Mouse (Mus musculus) liver, embryonic 11.5 days (tissue): ENCODE results near the gene Arfgef2. TPM values are rescaled to one million over a fixed set of nuclear protein-coding genes. Genes with fewer than 3 reads are reported as not detected.

Source experiments
- ATAC-seq: fragments of 200-750 bp; cut with Nextera tagmentation; replicated peaks from 2 replicates; pipeline ENCODE4 v1.8.0; 2017; ENCODE audit warnings: moderate number of reproducible peaks, mild to moderate bottlenecking, moderate TSS enrichment, moderate library complexity; ENCODE audit not compliant: low FRiP score
- DNase-seq: peaks from one replicate; pipeline ENCODE4 v3.0.0-alpha.2; 2017; ENCODE audit warnings: low spot score
- H3K27ac ChIP-seq: fragments of 300-500 bp; sonication (generic); 2 replicates; pipeline ENCODE4 v1.5.1; 2014; ENCODE audit warnings: mild to moderate bottlenecking, low read depth, low read length, control low read depth
- H3K27me3 ChIP-seq: fragments of 300-500 bp; sonication (generic); replicated peaks from 2 replicates; pipeline ENCODE4 v1.6.1; 2014; ENCODE audit warnings: low read length, mixed read lengths; ENCODE audit not compliant: control insufficient read depth, insufficient read depth
- H3K36me3 ChIP-seq: fragments of 300-500 bp; sonication (generic); 2 replicates; pipeline ENCODE4 v1.6.1; 2014; ENCODE audit warnings: mild to moderate bottlenecking, low read length, moderate library complexity, mixed read lengths; ENCODE audit not compliant: control insufficient read depth, insufficient read depth
- H3K4me1 ChIP-seq: fragments of 300-500 bp; sonication (generic); replicated peaks from 2 replicates; pipeline ENCODE4 v1.6.1; 2014; ENCODE audit warnings: low read length, mixed read lengths; ENCODE audit not compliant: control insufficient read depth, insufficient read depth
- H3K4me2 ChIP-seq: fragments of 300-500 bp; sonication (generic); 2 replicates; pipeline ENCODE4 v1.6.1; 2014; ENCODE audit warnings: mild to moderate bottlenecking, control low read depth, moderate library complexity
- H3K4me3 ChIP-seq: fragments of 300-500 bp; sonication (generic); 2 replicates; pipeline ENCODE4 v1.5.1; 2014; ENCODE audit warnings: low read depth, low read length, control low read depth
- H3K9ac ChIP-seq: fragments of 300-500 bp; sonication (generic); 2 replicates; pipeline ENCODE4 v1.6.1; 2014; ENCODE audit warnings: low read depth, low read length, control low read depth
- H3K9me3 ChIP-seq: fragments of 300-500 bp; sonication (generic); 2 replicates; pipeline ENCODE4 v1.6.1; 2016; ENCODE audit warnings: low read length, inconsistent platforms, mixed read lengths; ENCODE audit not compliant: control insufficient read depth
- WGBS: fragments of 180-500 bp; shearing (Covaris S2); extraction: QIAGEN DNeasy Blood & Tissue Kit; methylation state at CpG from one replicate; pipeline ENCODE4 v1.1.7; 2014; 5-methylcytosine and 5-hydroxymethylcytosine counted together
- polyA plus RNA-seq: library from polyadenylated mRNA; unstranded; fragments of >200 nt; fragmentation: Nextera tagmentation; extraction: Ambion mirVana; gene quantifications from 2 replicates; pipeline ENCODE4 v1.2.1, GENCODE M21; 2014

The Arfgef2 gene
- polyA plus RNA-seq, 1 experiment from 2014 or later: 11.3 TPM

GRCm38 (mm10) chr2:166834091-166834490, 28.7 kb downstream of the Arfgef2 start:
- ATAC-seq (no peak), DNase-seq (no peak)
- Histone ChIP-seq H3K4me2 (no peak overlapping the region), H3K4me1 (no peaks in the 10 kb centered on the region), H3K27ac (no peak overlapping the region), H3K9me3 (no peaks in the 10 kb centered on the region), H3K36me3 (no peaks in the 10 kb centered on the region; the same call in 1 of the 2 replicates), H3K27me3 (no peaks in the 10 kb centered on the region), H3K4me3 (no peak overlapping the region), H3K9ac (no peak overlapping the region)
- 93% methylated on average over 2 of the region's 2 CpGs for WGBS

- Histone ChIP-seq H3K27ac (no peak overlapping the region), H3K4me2 (no peak overlapping the region), H3K27me3 (no peaks in the 10 kb centered on the region), H3K9me3 (no peaks in the 10 kb centered on the region), H3K9ac (no peak overlapping the region), H3K36me3 (peaks cover 2% of the 10 kb centered on the region; the same call in 1 of the 2 replicates), H3K4me3 (no peak overlapping the region), H3K4me1 (no peaks in the 10 kb centered on the region)
- DNase-seq (no peak), ATAC-seq (no peak)
- 93% methylated on average over 4 of the region's 4 CpGs for WGBS
These were observed 29.4 kb downstream of the Arfgef2 start for GRCm38 (mm10) chr2:166834796-166835195.

GRCm38 (mm10) chr2:166835581-166835980, 30.2 kb downstream of the Arfgef2 start:
- DNase-seq: no peak
- Histone ChIP-seq H3K9me3 (no peaks in the 10 kb centered on the region), H3K4me2 (no peak overlapping the region), H3K4me3 (no peak overlapping the region), H3K27me3 (no peaks in the 10 kb centered on the region), H3K27ac (no peak overlapping the region), H3K36me3 (peaks cover 2% of the 10 kb centered on the region; the same call in 1 of the 2 replicates), H3K9ac (no peak overlapping the region), H3K4me1 (no peaks in the 10 kb centered on the region)
- 59% methylated on average over 5 of the region's 5 CpGs for WGBS
- ATAC-seq: no peak

- Histone ChIP-seq H3K27ac (no peak overlapping the region), H3K9ac (no peak overlapping the region)
These were observed 36.4 kb downstream of the Arfgef2 start for GRCm38 (mm10) chr2:166841813-166842212.

GRCm38 (mm10) chr2:166850691-166851090, 45.3 kb downstream of the Arfgef2 start:
- no peak overlapping the region for H3K4me3 ChIP-seq
- H3K4me1 ChIP-seq: no peaks in the 10 kb centered on the region
- H3K36me3 ChIP-seq: peaks cover 45% of the 10 kb centered on the region
- DNase-seq (no peak), ATAC-seq (no peak)
- no peak overlapping the region for H3K27ac ChIP-seq
- H3K27me3 ChIP-seq: no peaks in the 10 kb centered on the region
- no peak overlapping the region for H3K4me2 ChIP-seq
- H3K9ac ChIP-seq: no peak overlapping the region
- WGBS: 87% methylated on average over 11 of the region's 11 CpGs
- peaks cover 3% of the 10 kb centered on the region; the same call in 1 of the 2 replicates for H3K9me3 ChIP-seq

More at GRCm38 (mm10) chr2:166841813-166842212, 36.4 kb downstream of the Arfgef2 start:
- DNase-seq (no peak), ATAC-seq (no peak)
- Histone ChIP-seq H3K27me3 (no peaks in the 10 kb centered on the region), H3K36me3 (peaks cover 14% of the 10 kb centered on the region; the same call in 1 of the 2 replicates), H3K4me2 (no peak overlapping the region), H3K4me3 (no peak overlapping the region), H3K9me3 (no peaks in the 10 kb centered on the region), H3K4me1 (no peaks in the 10 kb centered on the region)
- WGBS: 78% methylated on average over 4 of the region's 4 CpGs

GRCm38 (mm10) chr2:166852270-166852669, 46.9 kb downstream of the Arfgef2 start:
- ATAC-seq (no peak), DNase-seq (no peak)
- Histone ChIP-seq H3K4me2 (no peak overlapping the region), H3K36me3 (peaks cover 53% of the 10 kb centered on the region), H3K4me3 (no peak overlapping the region), H3K4me1 (no peaks in the 10 kb centered on the region), H3K9ac (no peak overlapping the region), H3K27me3 (no peaks in the 10 kb centered on the region), H3K9me3 (peaks cover 3% of the 10 kb centered on the region; the same call in 1 of the 2 replicates), H3K27ac (no peak overlapping the region)
- WGBS: 92% methylated on average over 7 of the region's 7 CpGs

GRCm38 (mm10) chr2:166855771-166856170, 50.4 kb downstream of the Arfgef2 start:
- no peak for DNase-seq
- Histone ChIP-seq H3K9ac (no peak overlapping the region), H3K4me2 (no peak overlapping the region), H3K4me1 (no peaks in the 10 kb centered on the region), H3K36me3 (peaks cover 68% of the 10 kb centered on the region), H3K27ac (no peak overlapping the region), H3K27me3 (no peaks in the 10 kb centered on the region), H3K4me3 (no peak overlapping the region), H3K9me3 (peaks cover 3% of the 10 kb centered on the region; the same call in 1 of the 2 replicates)
- WGBS: 90% methylated on average over 8 of the region's 8 CpGs
- ATAC-seq: no peak

GRCm38 (mm10) chr2:166856366-166856765, 51.0 kb downstream of the Arfgef2 start:
- WGBS: 89% methylated on average over 6 of the region's 6 CpGs
- peaks cover 66% of the 10 kb centered on the region for H3K36me3 ChIP-seq
- no peak overlapping the region for H3K4me2 ChIP-seq
- no peak overlapping the region for H3K9ac ChIP-seq
- no peaks in the 10 kb centered on the region for H3K27me3 ChIP-seq
- no peak for ATAC-seq
- H3K4me3 ChIP-seq: no peak overlapping the region
- peaks cover 3% of the 10 kb centered on the region; the same call in 1 of the 2 replicates for H3K9me3 ChIP-seq
- H3K4me1 ChIP-seq: no peaks in the 10 kb centered on the region
- H3K27ac ChIP-seq: no peak overlapping the region
- DNase-seq: no peak

GRCm38 (mm10) chr2:166857118-166857517, 51.7 kb downstream of the Arfgef2 start:
- Histone ChIP-seq H3K27ac (no peak overlapping the region), H3K4me2 (no peak overlapping the region), H3K9ac (no peak overlapping the region), H3K9me3 (peaks cover 2% of the 10 kb centered on the region; the same call in 1 of the 2 replicates), H3K4me3 (no peak overlapping the region), H3K4me1 (no peaks in the 10 kb centered on the region), H3K27me3 (no peaks in the 10 kb centered on the region), H3K36me3 (peaks cover 66% of the 10 kb centered on the region)
- DNase-seq: no peak
- 85% methylated on average over 2 of the region's 2 CpGs for WGBS
- ATAC-seq: no peak
